Mouse (Mus musculus): ENCODE measurements at regions not wholly inside any gene's neighbourhood (a gene's known extent, or its start where the extent isn't known, plus 50 kb on each side); places are given as distances from the start of the nearest gene placed in this dataset.

- TF ChIP-seq GATA1 (IDR thresholded peaks at IDR 0.05; ENCODE audit: borderline replicate concordance, low read length) (no peak), FLI1 (IDR thresholded peaks at IDR 0.05; ENCODE audit: low read length) (no peak)
These were observed 128.8 kb upstream of the Dock1 start for GRCm38 (mm10) chr7:134541699-134542098.
